Mouse (Mus musculus) layer of hippocampus, adult 8-10 months (tissue): ENCODE data around the gene Ybx3. TPM values are rescaled to one million over a fixed set of nuclear protein-coding genes. Genes with fewer than 3 reads are reported as not detected.

Experiments used
- DNase-seq, 2 experiments: peaks; one replicate each; pipeline ENCODE4 v3.0.0; 2022; ENCODE audit warnings: low spot score in 2 of 2
- total RNA-seq, 4 experiments: library from RNA; stranded (reverse); gene quantifications; 2 replicates each; pipeline ENCODE4 v1.2.4; 2022

Ybx3 gene
- total RNA-seq, 4 experiments from 2014 or later, result 40.4 to 46.0 (median 43.7) TPM

- peak in 1 of 2 experiments; percentile 2 for DNase-seq
These were observed 61.2 kb downstream of the Ybx3 start for GRCm38 (mm10) chr6:131327076-131327475.

DNA sequence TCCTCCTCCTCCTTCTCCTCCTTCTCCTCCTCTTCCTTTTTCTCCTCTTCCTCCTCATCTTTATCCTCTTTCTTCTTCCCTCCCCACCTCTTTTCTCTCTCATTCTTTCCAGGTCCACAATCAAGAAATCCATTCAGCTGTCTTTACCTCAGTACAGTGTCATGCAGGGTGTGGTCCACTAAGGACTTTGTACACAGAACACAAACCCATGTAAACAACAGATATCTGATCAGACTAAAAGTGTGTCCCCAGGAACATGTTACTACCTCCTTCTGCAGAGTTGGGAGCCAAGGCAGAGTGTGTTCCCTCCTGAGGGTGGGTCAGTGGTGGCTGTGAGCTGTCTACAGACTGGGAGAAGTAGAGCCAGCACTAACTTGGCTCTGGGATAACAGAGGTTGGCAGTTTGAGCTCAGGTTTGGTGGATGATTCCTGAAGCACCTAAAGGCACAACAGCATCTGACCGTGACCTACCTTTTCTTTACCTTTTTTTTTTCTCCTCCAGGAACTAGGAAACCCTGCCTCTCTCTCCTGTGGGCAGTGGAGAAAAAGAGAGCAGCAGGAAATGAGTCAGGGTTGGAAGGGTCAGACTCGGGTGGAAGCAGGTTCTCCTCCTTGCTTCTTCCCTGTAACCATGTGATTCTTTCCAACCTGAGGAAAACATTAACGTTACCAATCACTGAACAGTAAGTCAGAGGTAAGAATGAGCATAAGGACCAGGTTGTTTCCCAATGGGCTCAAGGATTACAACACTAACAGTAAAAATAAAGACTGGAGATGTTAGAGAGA is 66.2 kb downstream of the Ybx3 start:
- no peak for DNase-seq

GRCm38 (mm10) chr6:131316155-131317101 is 71.8 kb downstream of the Ybx3 start:
- no peak for DNase-seq

Other genes starting within 250 kb of the Ybx3 start
- 1 to 10 TPM in 1 of 4 experiments, under 1 TPM in 3; 0.55 to 1.1 (median 0.72) TPM for gene Klra2, start 141.1 kb downstream of the Ybx3 start, total RNA-seq
- gene Magohb, start 95.2 kb downstream of the Ybx3 start, total RNA-seq, result 10 to 100 TPM in 3 of 4 experiments, 1 to 10 TPM in 1; 8.9 to 13.8 (median 11.5) TPM
- under 1 TPM; 0.21 to 0.45 (median 0.36) TPM for gene Styk1, start 34.9 kb downstream of the Ybx3 start, total RNA-seq
- gene 5430401F13Rik, start 97.9 kb upstream of the Ybx3 start, total RNA-seq, result not detected
- gene Gm6619, start 97.9 kb upstream of the Ybx3 start, total RNA-seq, result not detected
- gene Tas2r130, start 242.4 kb upstream of the Ybx3 start, total RNA-seq, result not detected